Mouse (Mus musculus) brain, embryonic 18.5 days (tissue): ENCODE data around the gene Slc24a5.
A peak's percentile ranks its signal among the peaks of the same experiment; 100 is the strongest.

Source experiments
- DNase-seq: peaks from one replicate; pipeline ENCODE4 v3.0.0-alpha.2; 2012; ENCODE audit warnings: low read depth, low spot score

Slc24a5 gene

DNA sequence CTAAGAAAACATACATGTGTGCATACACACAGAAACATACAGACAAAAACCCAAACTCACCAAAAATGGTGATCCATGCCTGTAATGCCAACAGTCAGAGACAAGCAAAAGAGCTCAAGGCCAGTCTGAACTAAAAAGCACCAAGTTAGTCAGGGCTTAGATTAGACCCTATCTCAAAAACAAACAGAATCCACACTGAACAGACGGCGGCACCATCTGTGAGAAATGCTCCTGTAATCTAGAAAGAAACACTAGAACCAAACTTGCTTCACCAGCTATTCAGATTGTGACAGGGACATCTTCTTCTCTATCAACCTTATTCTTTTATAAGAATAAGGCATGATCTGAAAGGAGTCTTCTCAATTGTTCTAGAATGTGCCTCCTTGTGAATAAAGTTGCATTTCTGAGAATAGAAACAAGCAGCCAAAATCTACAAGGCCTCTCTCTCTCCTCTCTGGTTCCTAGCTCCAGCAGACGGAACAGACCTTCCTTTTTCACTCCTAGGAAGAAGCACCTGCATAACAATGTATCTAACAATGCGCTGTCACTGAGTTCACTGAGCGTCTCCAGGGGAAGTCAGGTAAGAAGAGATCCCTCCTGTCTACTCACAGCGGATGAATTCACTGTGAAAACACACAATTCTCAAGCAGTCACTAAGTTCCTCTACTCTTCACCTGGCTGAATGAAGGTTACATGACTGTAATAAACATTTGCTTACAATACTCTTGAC, 51.6 kb downstream of the Slc24a5 start:
- DNase-seq: no peak

DNA sequence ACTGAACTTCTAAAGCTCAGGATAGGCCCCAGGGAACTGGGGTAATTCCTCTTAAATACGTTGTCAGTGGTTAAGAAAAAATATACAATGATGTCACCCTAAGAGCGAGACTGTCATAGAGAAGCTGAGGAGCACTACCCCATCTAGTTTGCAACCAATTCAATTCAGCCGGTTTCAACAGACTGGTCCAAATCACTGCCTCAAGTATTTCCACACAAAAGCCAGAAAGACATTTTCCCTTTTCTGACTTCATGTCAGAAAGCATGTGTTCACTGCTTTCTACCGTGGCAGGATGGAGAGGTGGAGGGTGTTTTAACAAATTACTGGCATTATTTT, 54.3 kb downstream of the Slc24a5 start:
- peak; percentile 28 for DNase-seq

DNA sequence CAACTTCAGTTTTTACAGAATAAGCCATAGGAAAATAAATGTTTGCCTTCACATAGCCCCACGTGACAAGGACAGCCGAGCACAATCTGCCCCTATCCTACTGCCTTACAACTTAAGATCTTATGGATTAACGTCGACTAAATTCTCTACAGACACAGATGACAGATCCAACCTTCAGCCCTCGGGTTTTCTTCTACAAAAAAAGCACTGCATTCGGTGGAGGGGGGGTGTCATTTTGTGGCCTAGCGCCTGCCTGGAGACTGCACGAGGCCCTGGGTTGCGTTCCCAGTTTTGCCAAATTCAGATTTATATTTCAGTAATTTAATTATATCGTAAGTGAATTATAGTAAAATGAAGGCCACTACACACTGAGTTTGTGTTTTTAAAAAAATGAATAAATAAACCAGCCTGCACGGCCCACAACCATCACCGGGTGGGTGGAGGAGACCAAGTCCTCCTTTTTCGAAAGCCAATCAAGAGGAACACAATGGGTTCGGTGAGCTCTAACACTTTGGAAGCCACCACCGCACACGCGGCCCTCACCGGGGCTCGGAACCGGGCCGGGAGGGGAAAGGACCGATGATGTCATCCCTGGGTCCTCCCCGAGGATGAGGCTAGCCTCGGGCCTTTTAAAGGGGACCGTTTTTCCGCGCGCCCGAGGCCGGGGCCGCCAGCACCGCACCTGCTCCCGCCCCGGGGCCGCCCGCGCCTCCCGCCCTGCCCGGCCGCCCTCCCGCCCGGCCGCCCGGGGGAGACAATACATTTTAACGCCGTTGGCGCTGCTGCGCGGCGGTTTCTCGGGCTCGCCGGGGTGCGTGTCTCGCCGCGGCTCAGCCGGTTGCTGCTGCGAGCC, 54.9 kb downstream of the Slc24a5 start:
- peak; percentile 36 for DNase-seq

- peak; percentile 71 for DNase-seq
Observed at GRCm38 (mm10) chr2:125123477-125123852, 55.5 kb downstream of the Slc24a5 start, which contains the start of gene Myef2. TSS of gene Myef2 (minus strand) at chr2:125123661.

GRCm38 (mm10) chr2:125125824-125126223, 57.9 kb downstream of the Slc24a5 start:
- no peak for DNase-seq

- no peak for DNase-seq
Observed at GRCm38 (mm10) chr2:125126792-125127191, 58.9 kb downstream of the Slc24a5 start.

- no peak for DNase-seq
Observed at GRCm38 (mm10) chr2:125134113-125134512, 66.2 kb downstream of the Slc24a5 start.

GRCm38 (mm10) chr2:125135903-125136811, 68.2 kb downstream of the Slc24a5 start, which contains the start of gene Ctxn2:
TSS of gene Ctxn2 (plus strand) at chr2:125136692.
- peak; percentile 39 for DNase-seq

- DNase-seq: no peak
Observed at GRCm38 (mm10) chr2:125136846-125137245, 68.9 kb downstream of the Slc24a5 start.
